Mouse (Mus musculus): Measurements from ENCODE around the gene Noto.
A peak's percentile ranks its signal among the peaks of the same experiment; 100 is the strongest.

Gene Noto

GRCm38 (mm10) chr6:85423836-85424379 lies at the start of gene Noto:
Gene Noto, plus strand, starts transcription at chr6:85423886.
- DNase-seq (ENCODE audit: low read depth) = no peak

- no peak for DNase-seq (ENCODE audit: low read depth)
Measured at GRCm38 (mm10) chr6:85373951-85374733, 49.5 kb upstream of the Noto start, which contains the start of gene Rab11fip5. Gene Rab11fip5, minus strand, starts transcription at chr6:85374634.

GRCm38 (mm10) chr6:85374734-85375114 lies 49.0 kb upstream of the Noto start:
- peak; percentile 98 for DNase-seq (ENCODE audit: low read depth)

GRCm38 (mm10) chr6:85377066-85377734 lies 46.5 kb upstream of the Noto start:
- DNase-seq (ENCODE audit: low read depth) = no peak

- no peak for DNase-seq (ENCODE audit: low read depth)
Measured at GRCm38 (mm10) chr6:85377876-85378275, 45.8 kb upstream of the Noto start.

- no peak for DNase-seq (ENCODE audit: low read depth)
Measured at GRCm38 (mm10) chr6:85378629-85379028, 45.1 kb upstream of the Noto start.

GRCm38 (mm10) chr6:85380201-85380900 lies 43.3 kb upstream of the Noto start:
- DNase-seq (ENCODE audit: low read depth) = peak; percentile 82

GRCm38 (mm10) chr6:85380901-85381647 lies 42.6 kb upstream of the Noto start:
- DNase-seq (ENCODE audit: low read depth) = peak; percentile 38

GRCm38 (mm10) chr6:85381648-85382020 lies 42.1 kb upstream of the Noto start:
- DNase-seq (ENCODE audit: low read depth) = no peak

GRCm38 (mm10) chr6:85382791-85383190 lies 40.9 kb upstream of the Noto start:
- DNase-seq (ENCODE audit: low read depth) = no peak

GRCm38 (mm10) chr6:85388608-85389007 lies 35.1 kb upstream of the Noto start:
- DNase-seq (ENCODE audit: low read depth) = no peak

- DNase-seq (ENCODE audit: low read depth) = peak; percentile 74
Measured at GRCm38 (mm10) chr6:85391803-85392202, 31.9 kb upstream of the Noto start.

GRCm38 (mm10) chr6:85395360-85395759 lies 28.3 kb upstream of the Noto start:
- no peak for DNase-seq (ENCODE audit: low read depth)

- DNase-seq (ENCODE audit: low read depth) = peak; percentile 53
Measured at GRCm38 (mm10) chr6:85397165-85397564, 26.5 kb upstream of the Noto start.

GRCm38 (mm10) chr6:85399715-85400114 lies 24.0 kb upstream of the Noto start:
- DNase-seq (ENCODE audit: low read depth) = no peak

- no peak for DNase-seq (ENCODE audit: low read depth)
Measured at GRCm38 (mm10) chr6:85402613-85403012, 21.1 kb upstream of the Noto start.

- DNase-seq (ENCODE audit: low read depth) = no peak
Measured at GRCm38 (mm10) chr6:85403039-85403438, 20.6 kb upstream of the Noto start.

- no peak for DNase-seq (ENCODE audit: low read depth)
Measured at GRCm38 (mm10) chr6:85409003-85409402, 14.7 kb upstream of the Noto start.

- peak; percentile 55 for DNase-seq (ENCODE audit: low read depth)
Measured at GRCm38 (mm10) chr6:85410771-85411273, 12.9 kb upstream of the Noto start.

GRCm38 (mm10) chr6:85415829-85416228 lies 7.9 kb upstream of the Noto start:
- no peak for DNase-seq (ENCODE audit: low read depth)

- no peak for DNase-seq (ENCODE audit: low read depth)
Measured at GRCm38 (mm10) chr6:85419150-85419549, 4.5 kb upstream of the Noto start.

Data from induced T-regulatory cell, adult 2 months (primary cell).